Mouse (Mus musculus) heart, embryonic 11.5 days (tissue): ENCODE measurements around the gene Trip12. TPM values are rescaled to one million over a fixed set of nuclear protein-coding genes. Genes with fewer than 3 reads are reported as not detected.

Experiments
- ATAC-seq: fragments of 200-750 bp; cut with Nextera tagmentation; replicated peaks from 2 replicates; pipeline ENCODE4 v1.8.0; 2017; ENCODE audit warnings: moderate library complexity; ENCODE audit not compliant: insufficient number of reproducible peaks, low FRiP score, low TSS enrichment
- H3K27ac ChIP-seq: fragments of 300-500 bp; sonication (generic); 2 replicates; pipeline ENCODE4 v1.5.1; 2014; ENCODE audit warnings: mild to moderate bottlenecking, low read depth, low read length
- H3K27me3 ChIP-seq: fragments of 300-500 bp; sonication (generic); 2 replicates; pipeline ENCODE4 v1.6.1; 2014; ENCODE audit warnings: mild to moderate bottlenecking, low read length, mixed read lengths; ENCODE audit not compliant: control insufficient read depth, insufficient read depth
- H3K36me3 ChIP-seq: fragments of 300-500 bp; sonication (generic); 2 replicates; pipeline ENCODE4 v1.6.1; 2014; ENCODE audit warnings: mild to moderate bottlenecking, low read length, moderate library complexity, mixed read lengths; ENCODE audit not compliant: control insufficient read depth, insufficient read depth
- H3K4me1 ChIP-seq: fragments of 300-500 bp; sonication (generic); 2 replicates; pipeline ENCODE4 v1.6.1; 2014; ENCODE audit warnings: low read length; ENCODE audit not compliant: control insufficient read depth, insufficient read depth
- H3K4me2 ChIP-seq: fragments of 300-500 bp; sonication (generic); 2 replicates; pipeline ENCODE4 v1.6.1; 2014; ENCODE audit warnings: mild to moderate bottlenecking, moderate library complexity
- H3K4me3 ChIP-seq: fragments of 300-500 bp; sonication (generic); 2 replicates; pipeline ENCODE4 v1.5.1; 2014; ENCODE audit warnings: low read depth, low read length
- H3K9ac ChIP-seq: fragments of 300-500 bp; sonication (generic); 2 replicates; pipeline ENCODE4 v1.6.1; 2014; ENCODE audit warnings: mild to moderate bottlenecking, low read depth, low read length, moderate library complexity
- H3K9me3 ChIP-seq: fragments of 300-500 bp; sonication (generic); replicated peaks from 2 replicates; pipeline ENCODE4 v1.6.1; 2016; ENCODE audit warnings: low read length; ENCODE audit not compliant: control insufficient read depth
- WGBS: fragments of 180-500 bp; shearing (Covaris S2); extraction: QIAGEN DNeasy Blood & Tissue Kit; methylation state at CpG from one replicate; pipeline ENCODE4 v1.1.7; 2014; ENCODE audit not compliant: insufficient replicate concordance; 5-methylcytosine and 5-hydroxymethylcytosine counted together
- polyA plus RNA-seq: library from polyadenylated mRNA; unstranded; fragments of >200 nt; fragmentation: Nextera tagmentation; extraction: Ambion mirVana; gene quantifications from 2 replicates; pipeline ENCODE4 v1.2.1, GENCODE M21; 2014

Gene Trip12
- polyA plus RNA-seq, 1 experiment from 2014 or later: 77.0 TPM

DNA sequence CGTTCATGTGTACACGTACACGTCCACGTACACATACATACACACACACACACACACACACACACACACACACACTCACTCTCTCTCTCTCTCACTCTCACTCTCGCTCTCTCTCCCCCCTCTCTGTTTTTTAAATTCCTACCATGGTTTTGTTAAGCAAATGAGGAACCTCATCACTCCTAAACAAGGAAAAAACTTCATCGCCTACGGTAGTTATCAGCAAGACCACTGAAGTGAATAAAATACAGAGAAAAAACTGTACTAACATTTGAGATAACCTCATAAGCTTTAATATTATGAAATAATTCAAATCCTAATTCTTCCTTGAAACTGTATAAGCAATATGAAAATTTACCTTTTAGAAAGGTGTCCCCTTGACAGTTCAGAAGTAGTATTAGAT, 45.0 kb downstream of the Trip12 start:
- no peak overlapping the region for H3K27ac ChIP-seq
- no peak overlapping the region for H3K9ac ChIP-seq

DNA sequence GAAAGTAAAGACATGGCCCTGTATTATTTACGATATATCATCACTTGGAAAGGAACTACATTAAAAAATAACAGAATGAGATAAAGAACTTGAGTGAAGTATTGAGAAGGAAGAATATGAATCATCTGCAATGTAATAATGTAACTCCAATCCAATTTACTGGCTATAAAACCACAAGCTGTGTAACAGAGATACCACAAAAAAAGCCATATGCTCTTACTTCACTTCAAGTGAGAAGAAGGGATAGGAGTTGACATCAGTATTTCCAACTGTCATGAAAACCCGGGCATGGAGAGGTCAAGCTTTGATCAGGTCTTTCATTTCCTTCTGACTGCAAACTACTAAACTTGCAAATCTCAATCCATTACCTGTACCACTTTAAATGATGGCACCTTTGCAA, 48.9 kb downstream of the Trip12 start:
- no peak overlapping the region for H3K4me3 ChIP-seq
- H3K36me3 ChIP-seq: peaks cover 15% of the 10 kb centered on the region
- WGBS: 84% methylated on average over 2 of the region's 2 CpGs
- H3K27ac ChIP-seq: no peak overlapping the region
- no peaks in the 10 kb centered on the region for H3K9me3 ChIP-seq
- H3K4me1 ChIP-seq: no peaks in the 10 kb centered on the region
- ATAC-seq: no peak
- H3K4me2 ChIP-seq: no peak overlapping the region
- no peak overlapping the region for H3K9ac ChIP-seq
- no peaks in the 10 kb centered on the region for H3K27me3 ChIP-seq

More for the DNA sequence above, 45.0 kb downstream of the Trip12 start:
- Histone ChIP-seq H3K4me3 (no peak overlapping the region), H3K36me3 (peaks cover 12% of the 10 kb centered on the region), H3K27me3 (no peaks in the 10 kb centered on the region), H3K9me3 (no peaks in the 10 kb centered on the region), H3K4me1 (no peaks in the 10 kb centered on the region), H3K4me2 (no peak overlapping the region)
- ATAC-seq: no peak
- 93% methylated on average over 7 of the region's 7 CpGs for WGBS

DNA sequence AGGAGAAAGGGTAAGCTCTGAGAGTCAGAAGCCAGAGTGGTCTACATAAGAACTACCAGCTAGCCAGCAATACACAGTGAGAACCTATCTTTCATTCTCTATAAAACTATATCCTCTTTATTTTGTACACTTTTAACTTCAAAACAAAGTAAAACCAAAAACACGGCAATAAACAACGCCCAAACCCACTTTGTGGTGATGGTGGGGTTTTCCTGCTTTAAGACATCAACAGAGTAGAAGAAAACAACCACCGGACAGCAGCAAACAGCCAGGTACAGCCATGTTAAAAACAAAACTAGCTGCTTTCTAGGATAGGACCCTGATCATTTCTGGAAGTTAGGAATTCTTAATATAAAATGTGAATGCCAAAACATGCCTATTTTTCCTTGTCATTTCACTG, 59.7 kb downstream of the Trip12 start:
- ATAC-seq: no peak
- H3K4me1 ChIP-seq: no peaks in the 10 kb centered on the region
- no peaks in the 10 kb centered on the region for H3K36me3 ChIP-seq
- H3K27ac ChIP-seq: no peak overlapping the region
- no peaks in the 10 kb centered on the region for H3K9me3 ChIP-seq
- no peak overlapping the region for H3K4me3 ChIP-seq
- no peaks in the 10 kb centered on the region for H3K27me3 ChIP-seq
- H3K9ac ChIP-seq: no peak overlapping the region
- 90% methylated on average over 3 of the region's 3 CpGs for WGBS
- no peak overlapping the region for H3K4me2 ChIP-seq

DNA sequence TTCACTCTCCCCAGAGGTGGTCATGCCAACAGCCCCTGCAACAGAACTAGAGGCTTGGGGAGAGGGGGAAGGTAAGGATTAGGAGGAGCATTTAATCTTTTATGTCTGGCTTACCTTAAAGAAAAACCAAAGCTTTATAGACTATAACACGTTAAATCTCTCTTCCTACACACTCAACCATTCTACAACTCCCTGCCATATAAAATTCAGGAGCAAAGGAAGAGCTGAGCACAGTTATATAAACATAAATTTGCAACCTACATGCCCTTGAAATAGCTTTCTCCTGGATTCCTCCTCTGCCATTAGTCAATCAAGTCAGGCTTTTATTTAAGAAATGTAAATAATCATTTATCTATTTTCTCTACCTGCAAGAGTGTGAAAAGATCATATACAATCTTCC, 62.9 kb downstream of the Trip12 start:
- no peak for ATAC-seq
- H3K36me3 ChIP-seq: no peaks in the 10 kb centered on the region
- WGBS: 92% methylated on average over 1 of the region's 1 CpGs

DNA sequence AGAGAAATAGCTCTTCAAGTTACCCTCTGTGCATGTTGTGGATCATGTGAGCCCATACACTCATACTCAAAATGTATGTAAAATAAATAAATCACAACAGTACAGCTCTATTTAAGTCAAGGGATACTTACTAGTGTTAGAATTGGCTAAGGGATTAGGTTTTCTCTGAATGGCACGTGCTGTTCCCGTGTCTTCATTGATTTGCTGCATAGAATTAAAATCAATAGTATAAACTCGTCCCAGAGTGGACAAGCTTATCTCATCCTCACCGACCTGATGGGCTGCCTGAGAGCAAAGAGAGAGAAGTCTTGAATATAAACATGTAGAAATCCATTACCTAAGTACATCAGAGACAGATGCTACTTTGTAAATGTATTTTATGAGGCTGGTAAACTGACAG, 81.5 kb downstream of the Trip12 start:
- H3K4me3 ChIP-seq: no peak overlapping the region
- peaks cover 29% of the 10 kb centered on the region for H3K36me3 ChIP-seq
- H3K27me3 ChIP-seq: no peaks in the 10 kb centered on the region
- H3K4me2 ChIP-seq: no peak overlapping the region
- H3K9ac ChIP-seq: no peak overlapping the region
- no peak overlapping the region for H3K27ac ChIP-seq
- H3K4me1 ChIP-seq: no peaks in the 10 kb centered on the region
- ATAC-seq: no peak
- WGBS: 81% methylated on average over 4 of the region's 4 CpGs
- no peaks in the 10 kb centered on the region for H3K9me3 ChIP-seq

More for the DNA sequence above, 62.9 kb downstream of the Trip12 start:
- no peak overlapping the region for H3K4me3 ChIP-seq
- H3K4me1 ChIP-seq: no peaks in the 10 kb centered on the region
- H3K9ac ChIP-seq: no peak overlapping the region
- H3K27me3 ChIP-seq: no peaks in the 10 kb centered on the region
- no peaks in the 10 kb centered on the region for H3K9me3 ChIP-seq
- no peak overlapping the region for H3K4me2 ChIP-seq
- H3K27ac ChIP-seq: no peak overlapping the region

DNA sequence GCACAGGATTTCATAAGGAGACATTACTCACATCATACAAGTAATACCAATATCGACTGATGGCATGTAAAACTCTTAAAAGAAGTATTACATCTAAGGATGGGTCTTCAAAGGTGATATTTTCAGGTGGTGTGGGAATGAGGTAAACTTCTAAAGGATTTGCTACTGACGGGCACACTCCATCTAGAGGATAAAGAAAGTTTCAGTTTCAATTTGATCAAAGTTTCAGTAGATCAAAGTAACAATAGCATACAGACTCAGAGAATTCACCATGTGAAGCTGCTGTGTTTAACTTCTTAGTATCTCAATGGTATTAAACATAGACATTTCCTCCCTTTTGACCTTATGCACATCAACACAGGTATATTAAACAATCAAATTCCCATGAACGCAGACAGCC, 98.2 kb downstream of the Trip12 start:
- Histone ChIP-seq H3K9ac (no peak overlapping the region), H3K27me3 (no peaks in the 10 kb centered on the region), H3K9me3 (no peaks in the 10 kb centered on the region), H3K27ac (no peak overlapping the region), H3K4me1 (no peaks in the 10 kb centered on the region), H3K4me3 (no peak overlapping the region), H3K36me3 (peaks cover 24% of the 10 kb centered on the region), H3K4me2 (no peak overlapping the region)
- no peak for ATAC-seq
- 93% methylated on average over 3 of the region's 3 CpGs for WGBS

DNA sequence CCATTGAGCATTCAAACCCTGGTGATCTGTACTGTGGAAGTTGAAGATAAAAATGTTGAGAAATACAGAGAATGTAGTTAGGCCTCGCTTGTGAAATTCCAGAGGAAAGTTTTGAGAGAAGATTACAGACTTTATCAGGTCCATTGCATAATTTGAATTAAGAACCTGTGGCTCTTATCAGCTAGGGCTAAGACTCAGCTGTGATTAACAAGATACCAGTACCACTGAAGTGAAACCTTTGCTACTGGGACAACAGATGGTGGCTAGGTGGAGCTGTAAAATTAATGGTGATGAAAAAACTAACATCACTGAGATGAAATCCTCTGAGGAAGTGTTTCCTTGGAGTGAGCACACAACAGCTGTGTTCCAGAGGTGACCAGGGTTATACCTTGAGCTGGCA, 100.2 kb downstream of the Trip12 start:
- no peak for ATAC-seq
- H3K27ac ChIP-seq: no peak overlapping the region
- no peaks in the 10 kb centered on the region for H3K9me3 ChIP-seq
- H3K4me1 ChIP-seq: no peaks in the 10 kb centered on the region
- H3K27me3 ChIP-seq: no peaks in the 10 kb centered on the region
- H3K36me3 ChIP-seq: peaks cover 25% of the 10 kb centered on the region
- no peak overlapping the region for H3K9ac ChIP-seq
- H3K4me2 ChIP-seq: no peak overlapping the region
- WGBS: 56% methylated on average over 1 of the region's 1 CpGs
- H3K4me3 ChIP-seq: no peak overlapping the region

DNA sequence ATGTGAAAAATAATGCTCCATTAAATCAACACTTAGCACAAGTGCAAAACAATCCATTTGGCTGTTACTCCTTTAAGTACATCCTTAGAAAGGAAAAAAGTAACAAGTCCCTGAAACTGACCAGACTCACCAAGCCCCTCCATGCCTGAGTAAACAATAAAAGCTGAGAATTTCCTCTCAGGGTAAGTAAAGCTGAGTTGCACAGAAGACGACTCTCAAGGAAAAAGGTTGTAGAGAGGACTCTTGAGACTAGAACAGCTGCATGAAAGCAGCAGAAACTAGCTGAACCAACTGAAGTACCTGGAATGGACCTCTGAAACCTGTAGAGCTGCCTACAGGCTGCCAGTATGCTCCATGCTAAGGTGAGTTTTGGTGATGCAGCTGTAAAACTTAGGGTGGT, 103.2 kb downstream of the Trip12 start:
- peaks cover 22% of the 10 kb centered on the region for H3K36me3 ChIP-seq
- no peak overlapping the region for H3K4me3 ChIP-seq
- H3K4me1 ChIP-seq: no peaks in the 10 kb centered on the region
- H3K9ac ChIP-seq: no peak overlapping the region
- H3K27me3 ChIP-seq: no peaks in the 10 kb centered on the region
- no peak overlapping the region for H3K27ac ChIP-seq
- 56% methylated on average over 1 of the region's 1 CpGs for WGBS
- H3K4me2 ChIP-seq: no peak overlapping the region
- no peak for ATAC-seq
- no peaks in the 10 kb centered on the region for H3K9me3 ChIP-seq

DNA sequence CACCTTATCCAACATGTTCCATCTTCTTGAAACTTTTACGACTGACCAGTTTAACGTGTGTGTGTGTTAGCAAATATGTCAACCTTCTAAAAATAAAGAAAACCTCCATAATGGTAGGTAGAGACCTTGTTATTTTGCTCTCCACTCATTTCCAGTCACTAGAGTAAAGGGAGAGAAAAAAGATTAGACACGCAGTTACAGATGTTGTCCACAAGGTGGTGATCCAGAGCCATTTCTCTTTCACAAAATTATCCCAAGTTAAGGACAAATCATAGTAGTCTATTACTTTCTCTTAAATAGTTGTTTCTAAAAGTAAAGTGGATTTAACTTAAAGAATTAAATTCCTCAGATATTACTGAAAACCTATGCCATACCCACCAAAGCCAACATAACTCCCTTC, 106.5 kb downstream of the Trip12 start:
- ATAC-seq: no peak
- no peaks in the 10 kb centered on the region for H3K4me1 ChIP-seq
- no peak overlapping the region for H3K27ac ChIP-seq
- no peak overlapping the region for H3K9ac ChIP-seq
- peaks cover 13% of the 10 kb centered on the region for H3K36me3 ChIP-seq
- no peak overlapping the region for H3K4me2 ChIP-seq
- no peaks in the 10 kb centered on the region for H3K27me3 ChIP-seq
- H3K9me3 ChIP-seq: no peaks in the 10 kb centered on the region
- 60% methylated on average over 3 of the region's 3 CpGs for WGBS
- no peak overlapping the region for H3K4me3 ChIP-seq
